Mouse (Mus musculus) CD4-positive helper T cell, adult 2 months (primary cell): ENCODE data around the gene Stard13.

Experiments
- DNase-seq: peaks from one replicate; pipeline ENCODE4 v3.0.0-alpha.2; 2012; ENCODE audit warnings: low read depth, missing footprints, low spot score

The Stard13 gene

GRCm38 (mm10) chr5:151105054-151105971 is 128.3 kb downstream of the Stard13 start:
- DNase-seq: no peak

- no peak for DNase-seq
Measured at GRCm38 (mm10) chr5:151104354-151105053, 129.1 kb downstream of the Stard13 start.

- DNase-seq: no peak
Measured at GRCm38 (mm10) chr5:151103284-151103683, 130.4 kb downstream of the Stard13 start.

- no peak for DNase-seq
Measured at GRCm38 (mm10) chr5:151102262-151102661, 131.4 kb downstream of the Stard13 start.

- no peak for DNase-seq
Measured at GRCm38 (mm10) chr5:151096012-151096411, 137.6 kb downstream of the Stard13 start.

GRCm38 (mm10) chr5:151092886-151093665 is 140.6 kb downstream of the Stard13 start:
- no peak for DNase-seq

DNA sequence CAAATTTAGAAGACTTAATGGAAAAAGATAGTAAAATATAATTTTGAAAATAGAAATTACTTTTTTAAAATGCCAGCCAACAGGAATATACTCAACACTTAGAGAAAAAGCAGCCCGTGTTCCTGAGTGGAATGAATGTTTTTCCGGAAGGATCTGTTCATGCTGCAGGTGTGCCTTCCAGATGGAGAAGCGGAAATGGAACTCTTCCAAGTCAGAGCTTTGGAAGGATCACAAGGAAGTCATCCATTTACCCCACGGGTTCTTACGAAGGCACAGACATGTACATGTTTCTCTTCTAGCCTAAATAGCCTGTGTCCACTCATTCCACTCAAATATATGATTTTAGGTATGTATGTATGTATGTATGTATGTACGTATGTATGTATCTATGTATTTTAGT is 142.6 kb downstream of the Stard13 start:
- no peak for DNase-seq

GRCm38 (mm10) chr5:151089201-151089600 is 144.4 kb downstream of the Stard13 start:
- DNase-seq: no peak

DNA sequence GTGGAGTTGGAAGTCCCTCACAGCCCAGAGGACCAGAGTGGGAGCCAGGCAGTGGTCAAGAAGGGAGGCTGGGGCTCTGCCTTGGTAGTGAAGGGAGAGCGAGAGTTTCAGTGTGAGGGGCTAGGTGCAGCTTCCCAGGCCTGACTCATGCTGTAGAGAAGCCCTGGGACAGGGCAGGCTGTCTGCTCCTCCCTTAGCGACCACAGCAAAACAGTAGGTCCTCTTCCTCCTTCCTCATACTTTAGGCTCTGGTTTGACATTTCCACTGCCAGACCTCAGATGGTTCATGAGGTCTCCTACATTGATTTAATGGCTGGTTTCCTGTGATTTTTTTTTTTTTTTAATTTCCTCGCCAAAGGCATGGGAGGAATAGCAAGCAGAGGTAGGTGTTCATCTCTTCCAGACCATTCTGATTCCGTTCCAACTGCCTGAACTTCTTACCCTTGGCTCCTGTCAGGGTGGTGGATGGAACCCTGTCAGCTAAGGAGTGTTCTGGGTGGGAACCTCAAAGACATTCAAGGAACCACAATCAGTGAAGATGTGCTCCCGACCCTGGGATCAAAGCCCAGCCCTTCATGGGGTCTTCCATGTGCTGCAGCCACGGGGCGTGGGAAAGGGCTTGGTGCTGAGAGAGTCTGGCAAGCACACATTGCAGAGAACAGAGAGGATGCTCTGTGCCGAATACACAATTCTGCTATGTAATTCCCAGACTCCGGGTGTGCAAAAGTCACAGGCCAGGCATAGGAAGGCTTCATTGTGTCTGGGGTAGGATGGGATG is 147.0 kb downstream of the Stard13 start:
- DNase-seq: no peak

DNA sequence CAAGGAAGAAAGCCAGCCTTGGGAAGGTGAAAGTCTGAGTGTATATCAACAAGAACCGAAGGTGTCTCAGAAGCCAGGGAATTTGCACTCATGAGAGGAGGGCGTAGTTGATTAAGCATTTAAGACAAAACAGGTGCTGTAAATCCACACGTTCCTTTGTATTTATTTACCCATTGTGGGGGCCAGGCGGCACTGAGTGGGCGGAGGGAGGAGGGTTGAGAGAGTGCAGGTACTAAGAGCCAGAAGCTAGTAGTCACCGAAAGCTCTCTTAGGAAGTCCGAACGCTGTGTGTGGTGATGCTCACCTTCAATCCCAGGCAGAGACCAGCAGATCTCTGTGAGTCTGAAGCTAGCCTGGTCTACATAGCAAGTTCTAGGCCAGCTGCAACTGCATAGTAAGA is 147.9 kb downstream of the Stard13 start:
- DNase-seq: no peak

DNA sequence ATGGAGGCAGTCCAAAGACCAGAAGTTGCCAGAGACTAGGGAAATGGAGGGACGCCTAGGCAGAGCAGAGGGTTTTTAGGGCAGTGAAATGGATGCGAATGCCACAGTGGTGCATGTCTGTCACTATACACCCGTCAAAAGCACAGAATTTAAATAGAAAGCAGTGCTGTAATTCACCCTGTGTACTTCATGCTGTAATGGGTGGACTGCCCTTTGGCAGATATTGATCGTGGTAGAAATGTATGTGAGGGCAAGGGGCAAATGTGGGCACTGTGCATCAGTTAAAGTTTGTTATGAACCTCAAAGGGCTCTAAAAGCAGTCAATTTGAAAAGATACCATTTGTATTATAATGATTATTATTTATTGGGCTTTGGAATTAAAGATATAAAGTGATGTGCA is 153.4 kb downstream of the Stard13 start:
- DNase-seq: no peak

DNA sequence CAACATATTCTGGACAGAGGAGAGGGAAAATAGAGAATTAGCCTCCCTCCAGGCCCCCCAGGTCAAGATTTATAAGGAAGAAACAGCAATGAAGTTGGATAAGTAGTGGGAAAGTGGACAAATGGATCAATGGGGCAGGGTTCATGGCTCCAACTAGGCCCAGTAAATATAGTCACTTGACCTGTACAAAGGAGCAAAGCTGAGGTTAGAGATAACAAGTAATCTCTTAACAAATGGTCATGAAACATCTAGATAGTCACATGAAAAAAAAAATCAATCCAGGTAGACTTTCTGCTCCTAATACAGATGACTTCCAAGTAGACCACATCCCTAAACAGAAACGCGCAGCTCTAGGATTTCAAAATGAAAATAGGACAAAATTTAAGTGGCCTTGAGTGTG is 155.7 kb downstream of the Stard13 start:
- no peak for DNase-seq

DNA sequence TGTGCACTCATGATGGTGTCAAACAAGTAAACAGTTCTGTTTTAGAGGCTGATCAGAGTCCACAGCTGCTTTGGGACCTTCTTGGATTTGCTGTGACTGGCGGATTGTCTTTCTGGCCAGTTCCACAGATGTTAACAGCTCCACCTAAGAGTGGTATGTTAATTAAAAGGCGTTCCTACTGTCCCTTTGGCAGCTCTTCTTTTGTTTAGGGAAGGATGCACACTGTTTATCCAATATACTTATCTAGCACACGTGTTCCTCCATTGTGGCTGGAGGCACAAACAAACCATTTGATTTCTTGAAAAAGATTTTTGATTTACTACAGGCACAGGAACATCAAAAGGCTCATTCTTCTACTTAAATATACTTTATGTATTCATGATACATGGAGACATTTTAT is 156.7 kb downstream of the Stard13 start:
- no peak for DNase-seq

- no peak for DNase-seq
Measured at GRCm38 (mm10) chr5:151074282-151074681, 159.4 kb downstream of the Stard13 start.

DNA sequence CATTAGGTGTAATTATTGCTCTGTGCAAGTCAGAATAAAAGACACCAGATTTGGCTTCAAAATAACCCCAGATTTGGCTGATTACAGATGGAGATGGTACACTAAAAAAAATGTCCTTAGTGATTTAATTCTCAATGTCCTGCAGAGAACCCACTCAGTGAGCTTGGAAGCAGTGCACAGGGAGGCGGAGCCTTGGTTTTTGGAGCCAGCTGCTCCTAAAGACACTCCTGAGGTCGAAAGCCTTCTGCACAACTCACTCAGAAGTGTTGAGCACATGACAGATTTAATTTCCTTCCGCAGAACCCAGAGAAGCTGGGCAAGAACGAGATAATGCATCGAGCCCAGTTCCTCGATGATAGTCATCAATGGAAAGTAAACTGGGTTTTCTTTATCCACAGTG is 162.2 kb downstream of the Stard13 start:
- DNase-seq: no peak

DNA sequence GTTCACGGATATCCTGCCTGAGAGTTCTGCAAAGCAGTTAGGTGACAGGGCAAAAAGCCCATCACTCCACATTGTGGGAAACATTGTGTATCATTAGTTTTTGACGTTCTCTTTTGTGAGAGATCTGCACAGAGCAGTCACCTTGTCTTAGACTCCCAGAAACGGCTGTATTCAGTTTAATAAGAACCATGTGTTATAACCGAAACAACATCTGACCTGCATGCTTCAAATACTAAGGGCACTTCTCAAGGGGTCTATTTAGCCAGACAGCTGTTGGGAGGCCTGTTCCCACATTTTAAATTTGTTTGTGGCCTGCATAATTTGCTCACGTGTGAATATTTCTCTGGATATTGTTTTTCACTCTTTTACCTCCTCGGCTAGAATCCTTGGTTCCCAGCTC is 162.7 kb downstream of the Stard13 start:
- no peak for DNase-seq

- DNase-seq: no peak
Measured at GRCm38 (mm10) chr5:151069569-151069968, 164.1 kb downstream of the Stard13 start.

GRCm38 (mm10) chr5:151066016-151066415 is 167.6 kb downstream of the Stard13 start:
- DNase-seq: no peak

GRCm38 (mm10) chr5:151065228-151065627 is 168.4 kb downstream of the Stard13 start:
- no peak for DNase-seq

GRCm38 (mm10) chr5:151061942-151062341 is 171.7 kb downstream of the Stard13 start:
- DNase-seq: no peak

DNA sequence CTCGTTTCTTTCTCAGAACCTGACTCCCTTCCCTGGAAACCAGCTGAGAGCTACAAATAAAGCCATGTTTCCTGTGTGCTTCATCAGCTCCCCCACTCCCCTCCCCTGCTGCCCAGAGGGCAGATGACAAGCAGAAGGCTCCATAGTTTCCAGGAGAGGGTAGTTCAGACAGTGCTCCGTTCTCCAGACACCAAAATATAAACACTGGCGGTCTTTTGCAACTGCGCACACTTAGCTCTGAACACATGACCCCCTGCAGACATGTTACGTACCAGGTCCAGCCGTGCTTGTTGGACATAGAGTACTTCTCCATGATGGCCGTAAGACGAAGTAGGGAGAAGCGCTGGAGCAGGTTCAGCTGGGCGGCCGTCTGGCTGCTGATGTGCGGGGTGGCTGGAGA is 173.2 kb downstream of the Stard13 start:
- no peak for DNase-seq
